Mouse (Mus musculus) spleen, adult 18-20 months (tissue): ENCODE data around the gene Lig3.
A peak's percentile ranks its signal among the peaks of the same experiment; 100 is the strongest.

Source experiments
- DNase-seq, 2 experiments: peaks; one replicate each; pipeline ENCODE4 v3.0.0; 2022; ENCODE audit warnings: mixed read lengths in 2 of 2

The Lig3 gene

GRCm38 (mm10) chr11:82780983-82781903 is at the start of gene Lig3:
TSS of gene Lig3 (plus strand) at chr11:82781108.
- peak; percentile 88 to 94 for DNase-seq

- no peak for DNase-seq
Observed at GRCm38 (mm10) chr11:82734227-82734626, 46.7 kb upstream of the Lig3 start.

- no peak for DNase-seq
Observed at GRCm38 (mm10) chr11:82739006-82739405, 41.9 kb upstream of the Lig3 start.

- peak; percentile 16 to 65 for DNase-seq
Observed at GRCm38 (mm10) chr11:82746138-82746537, 34.8 kb upstream of the Lig3 start.

GRCm38 (mm10) chr11:82746857-82747366 is 34.0 kb upstream of the Lig3 start:
- peak; percentile 8 to 37 for DNase-seq

- DNase-seq = no peak
Observed at GRCm38 (mm10) chr11:82752349-82753115, 28.4 kb upstream of the Lig3 start.

- DNase-seq = no peak
Observed at GRCm38 (mm10) chr11:82755919-82756318, 25.0 kb upstream of the Lig3 start.

- no peak for DNase-seq
Observed at GRCm38 (mm10) chr11:82762286-82762829, 18.6 kb upstream of the Lig3 start.

GRCm38 (mm10) chr11:82763261-82763660 is 17.6 kb upstream of the Lig3 start:
- DNase-seq = no peak

GRCm38 (mm10) chr11:82763742-82764437 is 17.0 kb upstream of the Lig3 start, which contains the start of the genes Cct6b and Zfp830:
TSS of gene Cct6b (minus strand) at chr11:82764321.
TSS of gene Zfp830 (plus strand) at chr11:82764345.
- DNase-seq = peak; percentile 79 to 87

GRCm38 (mm10) chr11:82764438-82764924 is 16.4 kb upstream of the Lig3 start:
- no peak for DNase-seq

GRCm38 (mm10) chr11:82780134-82780533 is 774 bp upstream of the Lig3 start:
- no peak for DNase-seq

GRCm38 (mm10) chr11:82782197-82782596 is 1.3 kb downstream of the Lig3 start:
- no peak for DNase-seq

GRCm38 (mm10) chr11:82783453-82783852 is 2.5 kb downstream of the Lig3 start:
- no peak for DNase-seq

- DNase-seq = no peak
Observed at GRCm38 (mm10) chr11:82806656-82807055, 25.7 kb downstream of the Lig3 start.

GRCm38 (mm10) chr11:82807370-82807769 is 26.5 kb downstream of the Lig3 start:
- DNase-seq = no peak

GRCm38 (mm10) chr11:82808485-82808884 is 27.6 kb downstream of the Lig3 start:
- DNase-seq = no peak

- peak in 1 of 2 experiments; percentile 36 for DNase-seq
Observed at GRCm38 (mm10) chr11:82819350-82819749, 38.4 kb downstream of the Lig3 start.

- DNase-seq = no peak
Observed at GRCm38 (mm10) chr11:82820788-82821456, 40.0 kb downstream of the Lig3 start.

GRCm38 (mm10) chr11:82826818-82827217 is 45.9 kb downstream of the Lig3 start:
- DNase-seq = no peak
